8 mouse cellular contexts compared by ENCODE assay signal in the genomic region with DNA sequence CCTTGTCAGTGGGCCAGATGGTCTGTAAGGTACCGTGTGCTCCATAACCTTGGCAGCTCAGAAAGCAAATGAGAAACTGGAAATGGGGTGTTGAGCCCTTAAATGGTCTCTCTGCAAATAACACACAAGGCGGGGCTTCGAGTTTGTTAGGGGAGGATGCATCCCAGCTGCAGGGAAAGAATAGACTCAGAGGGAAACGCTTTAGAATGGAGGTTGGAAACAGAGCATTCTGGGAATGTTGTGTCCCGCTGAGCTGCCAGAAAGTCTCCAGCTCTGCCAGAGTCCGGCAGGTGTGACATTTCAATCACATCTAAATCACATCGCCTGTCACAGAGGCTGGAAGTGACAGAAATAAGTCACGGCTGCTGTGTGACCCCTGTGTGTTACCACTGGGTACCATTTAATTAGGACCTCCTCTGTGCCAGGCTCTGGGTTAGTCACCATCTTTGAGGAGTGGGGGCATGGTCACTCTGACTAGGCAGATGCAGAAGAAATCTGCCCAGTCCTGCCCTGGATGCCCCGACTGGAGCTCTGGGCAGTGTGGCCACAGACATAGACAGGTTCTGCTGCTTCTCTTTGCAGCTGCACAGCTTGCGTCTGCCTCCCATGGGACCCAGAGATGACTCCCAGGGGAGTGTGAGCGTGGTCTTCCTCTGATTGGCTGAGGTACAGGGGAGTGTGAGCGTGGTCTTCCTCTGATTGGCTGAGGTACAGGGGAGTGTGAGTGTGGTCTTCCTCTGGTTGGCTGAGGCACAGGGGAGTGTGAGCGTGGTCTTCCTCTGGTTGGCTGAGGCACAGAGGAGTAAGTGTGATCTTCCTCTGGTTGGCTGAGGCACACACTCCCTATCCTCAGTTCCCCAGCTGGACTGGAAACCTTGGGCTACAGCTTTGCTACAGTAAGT. TPM values are rescaled to one million over a fixed set of nuclear protein-coding genes. Genes with fewer than 3 reads are reported as not detected.
DNase-seq lines count a peak whose midpoint lies in the region; ATAC-seq lines count a peak whose summit lies in the region.

No protein-coding gene starts in this region.

- no peak overlapping the region for H3K4me3 ChIP-seq in embryonic facial prominence, embryonic 11.5 days (ENCODE audit: low read depth, low read length)
- no peak overlapping the region for H3K4me3 ChIP-seq in embryonic facial prominence, embryonic 10.5 days
- H3K4me3 ChIP-seq in hindbrain, embryonic 11.5 days (ENCODE audit: low read depth, low read length), result no peak overlapping the region

- H3K27ac ChIP-seq in embryonic facial prominence, embryonic 11.5 days (replicated peaks; ENCODE audit: low read depth, low read length), result no peak overlapping the region
- H3K27ac ChIP-seq in embryonic facial prominence, embryonic 10.5 days (replicated peaks), result no peak overlapping the region
- H3K27ac ChIP-seq in hindbrain, embryonic 11.5 days (ENCODE audit: low read depth, low read length), result no peak overlapping the region

- H3K4me2 ChIP-seq in embryonic facial prominence, embryonic 11.5 days (ENCODE audit: low read depth, low read length), result no peak overlapping the region
- no peak overlapping the region for H3K4me2 ChIP-seq in hindbrain, embryonic 11.5 days (replicated peaks; ENCODE audit: low read depth, low read length)

- no peaks in the 10 kb centered on the region for H3K4me1 ChIP-seq in embryonic facial prominence, embryonic 11.5 days (ENCODE audit: control insufficient read depth, insufficient read depth, low read length)
- H3K4me1 ChIP-seq in embryonic facial prominence, embryonic 10.5 days, result peaks cover 8% of the 10 kb centered on the region; the same call in 1 of the 2 replicates
- H3K4me1 ChIP-seq in hindbrain, embryonic 11.5 days (replicated peaks; ENCODE audit: control insufficient read depth, insufficient read depth, low read length), result no peaks in the 10 kb centered on the region

- no peaks in the 10 kb centered on the region for H3K27me3 ChIP-seq in embryonic facial prominence, embryonic 11.5 days (ENCODE audit: control insufficient read depth, insufficient read depth, low read length)
- no peaks in the 10 kb centered on the region for H3K27me3 ChIP-seq in embryonic facial prominence, embryonic 10.5 days (replicated peaks; ENCODE audit: low read depth, poor library complexity, severe bottlenecking)
- H3K27me3 ChIP-seq in hindbrain, embryonic 11.5 days (ENCODE audit: control insufficient read depth, insufficient read depth, low read length), result no peaks in the 10 kb centered on the region

- no peak for DNase-seq in embryonic facial prominence, embryonic 11.5 days (ENCODE audit: low spot score)
- no peak for DNase-seq in embryonic facial prominence, embryonic 10.5 days (ENCODE audit: low spot score)
- peak; percentile 60 for DNase-seq in ES-CJ7 (ENCODE audit: low read depth, low spot score)
- DNase-seq in hindbrain, embryonic 11.5 days (ENCODE audit: low spot score), result peak; percentile 26
- peak; percentile 22 for DNase-seq in mesoderm, embryonic 11.5 days (ENCODE audit: low read depth, low spot score)
- no peak for DNase-seq in layer of hippocampus, postnatal 25 days (ENCODE audit: extremely low spot score in 1 of 2, low spot score in 1 of 2)
- no peak for DNase-seq in frontal cortex, postnatal 14 days (ENCODE audit: low spot score in 2 of 2)
- no peak for DNase-seq in Muller cell, postnatal 12 days (ENCODE audit: inconsistent ontology term)

- H3K9me3 ChIP-seq in embryonic facial prominence, embryonic 11.5 days (replicated peaks; ENCODE audit: control insufficient read depth, low read length), result no peaks in the 10 kb centered on the region
- H3K9me3 ChIP-seq in embryonic facial prominence, embryonic 10.5 days, result 0 out of 2 replicates have a peak, but pooled peaks cover 2% of the 10 kb centered on the region
- H3K9me3 ChIP-seq in hindbrain, embryonic 11.5 days (ENCODE audit: control insufficient read depth, low read length), result no peaks in the 10 kb centered on the region

- no peak overlapping the region for H3K9ac ChIP-seq in embryonic facial prominence, embryonic 11.5 days (replicated peaks; ENCODE audit: low read length)
- H3K9ac ChIP-seq in hindbrain, embryonic 11.5 days (ENCODE audit: low read depth, low read length), result no peak overlapping the region

- WGBS in embryonic facial prominence, embryonic 11.5 days, result 65% methylated on average over 13 of the region's 13 CpGs
- WGBS in embryonic facial prominence, embryonic 10.5 days, result 68% methylated on average over 13 of the region's 13 CpGs
- 53% methylated on average over 13 of the region's 13 CpGs for WGBS in hindbrain, embryonic 11.5 days

- H3K36me3 ChIP-seq in embryonic facial prominence, embryonic 11.5 days (replicated peaks; ENCODE audit: control insufficient read depth, insufficient read depth, low read depth, low read length), result no peaks in the 10 kb centered on the region
- H3K36me3 ChIP-seq in embryonic facial prominence, embryonic 10.5 days (replicated peaks), result no peaks in the 10 kb centered on the region
- H3K36me3 ChIP-seq in hindbrain, embryonic 11.5 days (ENCODE audit: control insufficient read depth, insufficient read depth, low read length), result no peaks in the 10 kb centered on the region

- ATAC-seq in embryonic facial prominence, embryonic 11.5 days (replicated peaks; ENCODE audit: insufficient number of reproducible peaks, low FRiP score, low TSS enrichment, low read depth), result peak; percentile 32; the same call in 1 of the 2 replicates
- ATAC-seq in hindbrain, embryonic 11.5 days (ENCODE audit: low FRiP score), result peak; percentile 71

RNA-seq across cellular contexts. Expression of a gene that starts 53.2 kb away (rescaled TPM):
- polyA plus RNA-seq in embryonic facial prominence, embryonic 11.5 days (2014; fragmentation: Nextera tagmentation; extraction: Ambion mirVana), result 0.46 and 0.79 TPM in 2 replicates
- 0.79 and 1.2 TPM in 2 replicates for polyA plus RNA-seq in embryonic facial prominence, embryonic 10.5 days (2016; fragmentation: Nextera tagmentation; extraction: Ambion mirVana)
- 0.83 and 1.2 TPM in 2 replicates for polyA plus RNA-seq in hindbrain, embryonic 11.5 days (2014; fragmentation: Nextera tagmentation; extraction: Ambion mirVana)
- total RNA-seq in layer of hippocampus, postnatal 25 days (2021), result 1 to 10 TPM; 1.9 to 2.5 TPM

Comparison
In these comparisons a context has a peak if more than half of its experiments do, and no peak if none do; other contexts are left out.
1. DNase-seq: peak in ES-CJ7 (single experiment), hindbrain, embryonic 11.5 days (single experiment) and mesoderm, embryonic 11.5 days (single experiment); none in embryonic facial prominence, embryonic 11.5 days (single experiment), embryonic facial prominence, embryonic 10.5 days (single experiment), layer of hippocampus, postnatal 25 days (0 of 2), frontal cortex, postnatal 14 days (0 of 2) and Muller cell, postnatal 12 days (single experiment).